Mouse (Mus musculus) CD4-positive naive resting alpha-beta T cell, adult 76 days (primary cell): ENCODE measurements around the gene Trem1. TPM values are rescaled to one million over a fixed set of nuclear protein-coding genes. Genes with fewer than 3 reads are reported as not detected.

Experiments
- total RNA-seq: library from RNA; stranded (reverse); gene quantifications from one replicate; pipeline ENCODE4 v1.2.4, GENCODE M21; 2023

The Trem1 gene
- 1.5 TPM for total RNA-seq

GRCm38 (mm10) chr17:48232518-48232917 lies at the start of gene Trem1:
Trem1 (plus strand) TSS chr17:48232768.

GRCm38 (mm10) chr17:48247221-48247928 lies 14.8 kb downstream of the Trem1 start, which contains the start of gene Trem3:
Trem3 (plus strand) TSS chr17:48247777.

DNA sequence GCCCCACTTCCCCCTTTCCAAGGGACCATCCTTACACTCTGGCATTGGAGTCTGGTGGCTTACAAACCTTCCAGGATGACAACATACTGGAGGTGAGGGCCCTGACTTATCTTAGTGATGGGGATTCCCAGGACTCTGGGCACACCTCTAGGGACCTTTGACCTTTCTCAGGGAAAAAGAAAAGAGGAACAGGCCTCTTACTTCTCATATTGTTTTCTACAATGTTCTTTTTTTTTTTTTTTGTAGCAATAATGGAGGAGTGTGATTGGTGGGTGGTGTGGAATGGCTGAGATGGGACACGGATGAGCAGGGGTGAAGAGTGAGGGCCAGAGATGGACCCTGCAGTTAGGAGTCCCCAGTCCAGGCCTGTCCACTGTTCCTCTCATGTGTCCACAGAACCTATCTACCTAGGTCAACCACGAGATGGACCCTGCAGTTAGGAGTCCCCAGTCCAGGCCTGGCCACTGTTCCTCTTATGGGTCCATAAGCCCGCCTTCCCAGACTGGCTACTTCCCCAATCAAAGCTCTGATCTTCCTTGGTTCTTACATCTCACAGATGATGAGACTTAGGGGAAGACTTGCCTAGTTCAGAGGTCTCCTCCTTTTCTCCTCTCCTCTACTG lies 31.3 kb downstream of the Trem1 start, which contains the start of gene Treml4:
Treml4 (plus strand) TSS at position 555 of the 622 bp plus-strand sequence.

Other genes with a start within 250 kb of the Trem1 start
- gene 1700122O11Rik, start 194.5 kb upstream of the Trem1 start, total RNA-seq = not detected
- not detected for gene 1700067P10Rik, start 143.4 kb upstream of the Trem1 start, total RNA-seq
- gene 9830107B12Rik, start 86.5 kb upstream of the Trem1 start, total RNA-seq = not detected
- gene A530064D06Rik, start 65.5 kb upstream of the Trem1 start, total RNA-seq = 0.73 TPM
- not detected for gene Trem3, start 15.0 kb downstream of the Trem1 start, total RNA-seq
- gene Treml4, start 31.5 kb downstream of the Trem1 start, total RNA-seq = 4.2 TPM
- gene Treml2, start 66.7 kb downstream of the Trem1 start, total RNA-seq = 87.7 TPM
- 4.7 TPM for gene B430306N03Rik, start 83.4 kb downstream of the Trem1 start, total RNA-seq
- gene Trem2, start 113.6 kb downstream of the Trem1 start, total RNA-seq = 0.56 TPM
- gene Treml1, start 127.1 kb downstream of the Trem1 start, total RNA-seq = 1.2 TPM
- gene Nfya, start 177.1 kb downstream of the Trem1 start, total RNA-seq = 70.0 TPM
- 23.9 TPM for gene Oard1, start 177.2 kb downstream of the Trem1 start, total RNA-seq
- gene Apobec2, start 200.2 kb downstream of the Trem1 start, total RNA-seq = 0.53 TPM
- gene Tspo2, start 218.8 kb downstream of the Trem1 start, total RNA-seq = 1.4 TPM
- gene Unc5cl, start 222.1 kb downstream of the Trem1 start, total RNA-seq = 12.7 TPM